Comparison of ENCODE assay signal across 9 mouse cellular contexts in genomic region chr7:24461376-24462051, GRCm38 (mm10). TPM values are rescaled to one million over a fixed set of nuclear protein-coding genes. Genes with fewer than 3 reads are reported as not detected.
DNase-seq lines count a peak whose midpoint lies in the region; ATAC-seq and TF ChIP-seq lines count a peak whose summit lies in the region.
"Had no signal": no experiment of that assay in that cellular context is flagged by ENCODE, and none has a peak within 500 bp of the region (broad histone marks: within the 10 kb centered on the region; RNA-seq: fewer than 3 reads in every experiment).

No protein-coding gene starts in this region.

- no peak for ATAC-seq in forebrain, embryonic 13.5 days

- no peak overlapping the region for H3K4me3 ChIP-seq in gastrocnemius, adult 2 months
- no peak overlapping the region for H3K4me3 ChIP-seq in kidney, adult 2 months (ENCODE audit: insufficient read depth, low read depth, low read length)
- H3K4me3 ChIP-seq in forebrain, embryonic 13.5 days: no peak overlapping the region

- H3K9ac ChIP-seq in forebrain, embryonic 13.5 days: no peak overlapping the region

- 17% methylated on average over 14 of the region's 14 CpGs for WGBS in kidney, adult 2 months
- WGBS in forebrain, embryonic 13.5 days: 75% methylated on average over 14 of the region's 14 CpGs

- TF ChIP-seq POLR2A in kidney, adult 2 months (IDR thresholded peaks at IDR 0.05; ENCODE audit: low read depth, low read length): no peak

- no peaks in the 10 kb centered on the region for H3K36me3 ChIP-seq in kidney, adult 2 months (ENCODE audit: control insufficient read depth, insufficient read depth, low read length)
- no peaks in the 10 kb centered on the region for H3K36me3 ChIP-seq in forebrain, embryonic 13.5 days (ENCODE audit: poor library complexity, severe bottlenecking)

- intact Hi-C loops in gastrocnemius, adult 2 months (cut with DNase I): no loop called here

- no peak for DNase-seq in gastrocnemius, adult 2 months
- no peak for DNase-seq in gastrocnemius, postnatal 25 days
- peak; percentile 79 for DNase-seq in adrenal gland, postnatal 14 days
- peak; percentile 93 for DNase-seq in kidney, adult 2 months
- DNase-seq in lung, postnatal 36 days: peak; percentile 84
- no peak for DNase-seq in embryo, embryonic 11 days
- no peak for DNase-seq in right cerebral cortex, postnatal 14 days

- no peak for TF ChIP-seq CTCF in gastrocnemius, adult 2 months (IDR thresholded peaks at IDR 0.05)
- TF ChIP-seq CTCF in kidney, adult 2 months (conservative IDR thresholded peaks at IDR 0.05; ENCODE audit: insufficient read depth, insufficient read length, low read depth, low read length): no peak

- no peaks in the 10 kb centered on the region for H3K9me3 ChIP-seq in forebrain, embryonic 13.5 days (replicated peaks)

- no peaks in the 10 kb centered on the region for H3K27me3 ChIP-seq in kidney, adult 2 months (replicated peaks; ENCODE audit: control insufficient read depth, insufficient read depth, low read length)
- H3K27me3 ChIP-seq in forebrain, embryonic 13.5 days: peaks cover 16% of the 10 kb centered on the region; the same call in 1 of the 2 replicates

- 0 out of 2 replicates have a peak, but pooled peaks cover 11% of the 10 kb centered on the region for H3K4me1 ChIP-seq in kidney, adult 2 months (ENCODE audit: control insufficient read depth, insufficient read depth, low read length)
- peaks cover 9% of the 10 kb centered on the region for H3K4me1 ChIP-seq in forebrain, embryonic 13.5 days

- H3K27ac ChIP-seq in gastrocnemius, adult 2 months: peak overlapping the region; percentile 57
- peak overlapping the region; percentile 65 for H3K27ac ChIP-seq in kidney, adult 2 months (ENCODE audit: insufficient read depth, low read depth, low read length)
- no peak overlapping the region for H3K27ac ChIP-seq in forebrain, embryonic 13.5 days

- H3K4me2 ChIP-seq in forebrain, embryonic 13.5 days: no peak overlapping the region

RNA-seq across cellular contexts. Expression of gene Plaur, which starts 0.8 kb away (rescaled TPM):
- 1 to 10 TPM in 1 of 2 experiments, under 1 TPM in 1; 0.89 to 1.3 TPM for total RNA-seq in gastrocnemius, adult 2 months (2021)
- total RNA-seq in gastrocnemius, postnatal 25 days (2021): under 1 TPM in 1 of 2 experiments, not detected in 1; 0.75 TPM
- 5.2 and 7.9 TPM in 2 replicates for total RNA-seq in adrenal gland, postnatal 14 days (2021)
- 10.1 and 12.9 TPM in 2 replicates for polyA plus RNA-seq in kidney, adult 2 months (2012; rRNA removed)
- polyA plus RNA-seq in forebrain, embryonic 13.5 days (2015; fragmentation: Nextera tagmentation; extraction: Ambion mirVana): 1.3 TPM in 2 replicates

RNA-seq across cellular contexts. Expression of gene Irgc1, which starts 9.4 kb away (rescaled TPM):
- not detected for total RNA-seq in gastrocnemius, adult 2 months (2021)
- total RNA-seq in gastrocnemius, postnatal 25 days (2021): not detected
- not detected in 2 replicates for total RNA-seq in adrenal gland, postnatal 14 days (2021)
- 0.33 and 0.41 TPM in 2 replicates for polyA plus RNA-seq in kidney, adult 2 months (2012; rRNA removed)
- 0.15 TPM in 1 of 2 replicates, not detected in the other for polyA plus RNA-seq in forebrain, embryonic 13.5 days (2015; fragmentation: Nextera tagmentation; extraction: Ambion mirVana)
- polyA plus RNA-seq: neural tube, embryonic 11.5 days had no signal

RNA-seq across cellular contexts. Expression of gene Cadm4, which starts 20.3 kb away (rescaled TPM):
- 1 to 10 TPM; 2.4 to 2.8 TPM for total RNA-seq in gastrocnemius, adult 2 months (2021)
- total RNA-seq in gastrocnemius, postnatal 25 days (2021): 1 to 10 TPM; 4.4 to 4.5 TPM
- total RNA-seq in adrenal gland, postnatal 14 days (2021): 5.7 and 6.4 TPM in 2 replicates
- 54.7 and 66.4 TPM in 2 replicates for polyA plus RNA-seq in kidney, adult 2 months (2012; rRNA removed)
- polyA plus RNA-seq in forebrain, embryonic 13.5 days (2015; fragmentation: Nextera tagmentation; extraction: Ambion mirVana): 45.8 and 47.0 TPM in 2 replicates

RNA-seq across cellular contexts. Expression of gene Zfp428, which starts 45.3 kb away (rescaled TPM):
- 1 to 10 TPM; 3.5 to 6.5 TPM for total RNA-seq in gastrocnemius, adult 2 months (2021)
- total RNA-seq in gastrocnemius, postnatal 25 days (2021): 1 to 10 TPM; 4.0 TPM
- 6.1 and 7.5 TPM in 2 replicates for total RNA-seq in adrenal gland, postnatal 14 days (2021)
- polyA plus RNA-seq in kidney, adult 2 months (2012; rRNA removed): 9.5 and 17.1 TPM in 2 replicates
- polyA plus RNA-seq in forebrain, embryonic 13.5 days (2015; fragmentation: Nextera tagmentation; extraction: Ambion mirVana): 214 and 220 TPM in 2 replicates

RNA-seq across cellular contexts. Expression of gene AC161166.1, which starts 50.7 kb away (rescaled TPM):
- not detected for total RNA-seq in gastrocnemius, adult 2 months (2021)
- total RNA-seq in gastrocnemius, postnatal 25 days (2021): not detected
- not detected in 2 replicates for total RNA-seq in adrenal gland, postnatal 14 days (2021)
- polyA plus RNA-seq in kidney, adult 2 months (2012; rRNA removed): not detected in 2 replicates
- 0.97 and 1.1 TPM in 2 replicates for polyA plus RNA-seq in forebrain, embryonic 13.5 days (2015; fragmentation: Nextera tagmentation; extraction: Ambion mirVana)

Comparison
In these comparisons a context has a peak if more than half of its experiments do, and no peak if none do; other contexts are left out.
1. DNase-seq: peak in adrenal gland, postnatal 14 days (single experiment), kidney, adult 2 months (single experiment) and lung, postnatal 36 days (single experiment); none in gastrocnemius, adult 2 months (single experiment), gastrocnemius, postnatal 25 days (single experiment), embryo, embryonic 11 days (single experiment) and right cerebral cortex, postnatal 14 days (single experiment).